Mouse (Mus musculus): Measurements from ENCODE around the gene Snx30. TPM values are rescaled to one million over a fixed set of nuclear protein-coding genes. Genes with fewer than 3 reads are reported as not detected.

Gene Snx30
- total and polyA plus RNA-seq, 3 experiments, result 4.2 to 8.6 TPM; not detected in 1

DNA sequence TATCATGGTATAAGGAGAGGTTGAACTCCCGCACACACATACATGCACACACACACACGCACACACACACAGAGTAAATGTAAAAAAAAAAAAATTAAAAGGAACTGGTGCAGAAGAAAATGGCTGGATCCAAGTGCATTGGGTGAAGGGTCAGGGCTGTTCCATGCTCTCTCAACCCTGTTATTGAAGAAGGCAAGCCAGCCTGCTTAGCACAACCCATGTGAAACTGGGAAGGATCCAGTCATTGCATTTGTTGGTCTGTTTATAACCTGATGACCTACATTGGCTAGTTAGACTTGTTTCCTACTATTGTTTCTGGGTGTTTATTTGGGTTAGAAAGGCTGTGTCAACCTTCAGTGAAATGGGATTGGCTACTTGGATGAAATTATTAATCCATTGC is 103.1 kb downstream of the Snx30 start:
- Histone ChIP-seq H3K27me3 (ENCODE audit: control insufficient read depth in 1 of 2, insufficient read depth in 2 of 2, low read length in 2 of 2) (peaks cover 0 to 2% of the 10 kb centered on the region in 2 experiments; a peak in 3 of 4 replicates), H3K4me3 (ENCODE audit: control insufficient read depth in 1 of 2, insufficient read depth in 1 of 2, low read depth in 2 of 2, low read length in 2 of 2) (no peak overlapping the region), H3K79me2 (ENCODE audit: control insufficient read depth, insufficient read depth, low read length, poor library complexity) (no peaks in the 10 kb centered on the region), H3K27ac (ENCODE audit: control insufficient read depth, low read depth, low read length) (no peak overlapping the region), H3K36me3 (ENCODE audit: control insufficient read depth in 1 of 2, insufficient read depth in 2 of 2, low read length in 2 of 2) (no peaks in the 10 kb centered on the region), H3K9ac (ENCODE audit: control insufficient read depth, low read depth, low read length, poor library complexity, severe bottlenecking) (no peak overlapping the region), H3K4me1 (ENCODE audit: control insufficient read depth in 1 of 2, insufficient read depth in 2 of 2, low read length in 2 of 2) (no peaks in the 10 kb centered on the region), H3K9me3 (replicated peaks; ENCODE audit: insufficient read depth, low read length) (no peaks in the 10 kb centered on the region)
- TF ChIP-seq HCFC1 (IDR thresholded peaks at IDR 0.05; ENCODE audit: low read depth, low read length), result no peak
- TF ChIP-seq UBTF (IDR thresholded peaks at IDR 0.05; ENCODE audit: borderline replicate concordance, insufficient read depth, low read depth, low read length), result no peak
- no peak for TF ChIP-seq MEF2A (IDR thresholded peaks at IDR 0.05; ENCODE audit: extremely low read depth, insufficient replicate concordance, low read depth, low read length, poor library complexity, severe bottlenecking)
- no peak for TF ChIP-seq ETS1 (IDR thresholded peaks at IDR 0.05; ENCODE audit: low read depth, low read length)
- TF ChIP-seq ZMIZ1 (IDR thresholded peaks at IDR 0.05; ENCODE audit: low read depth, low read length), result no peak
- no peak for TF ChIP-seq KAT2A (conservative IDR thresholded peaks at IDR 0.05; ENCODE audit: low read depth, low read length)
- TF ChIP-seq MAZ (IDR thresholded peaks at IDR 0.05; ENCODE audit: low read depth, low read length), result no peak
- no peak for TF ChIP-seq NELFE (IDR thresholded peaks at IDR 0.05; ENCODE audit: low read depth, low read length)
- no peak for TF ChIP-seq CHD1 (IDR thresholded peaks at IDR 0.05; ENCODE audit: low read depth, low read length)
- no peak for TF ChIP-seq MYC (IDR thresholded peaks at IDR 0.05; ENCODE audit: low read depth, low read length)
- TF ChIP-seq MAX (IDR thresholded peaks at IDR 0.05; ENCODE audit: low read length), result no peak
- no peak for TF ChIP-seq USF1 (IDR thresholded peaks at IDR 0.05; ENCODE audit: low read depth, low read length)
- no peak for TF ChIP-seq CHD2 (IDR thresholded peaks at IDR 0.05; ENCODE audit: low read length)
- TF ChIP-seq EP300 (IDR thresholded peaks at IDR 0.05; ENCODE audit: low read depth in 1 of 2, low read length in 2 of 2), result no peak
- no peak for TF ChIP-seq RAD21 (IDR thresholded peaks at IDR 0.05; ENCODE audit: low read depth, low read length)
- no peak for TF ChIP-seq GABPA (IDR thresholded peaks at IDR 0.05; ENCODE audit: low read depth, low read length)
- no peak for TF ChIP-seq SIN3A (IDR thresholded peaks at IDR 0.05; ENCODE audit: low read length)
- no peak for TF ChIP-seq POLR2A (IDR thresholded peaks at IDR 0.05; ENCODE audit: control insufficient read depth in 1 of 2, insufficient read depth in 1 of 2, low read depth in 1 of 2, low read length in 2 of 2, poor library complexity in 1 of 2)
- no peak for DNase-seq (ENCODE audit: low read depth, low spot score)

DNA sequence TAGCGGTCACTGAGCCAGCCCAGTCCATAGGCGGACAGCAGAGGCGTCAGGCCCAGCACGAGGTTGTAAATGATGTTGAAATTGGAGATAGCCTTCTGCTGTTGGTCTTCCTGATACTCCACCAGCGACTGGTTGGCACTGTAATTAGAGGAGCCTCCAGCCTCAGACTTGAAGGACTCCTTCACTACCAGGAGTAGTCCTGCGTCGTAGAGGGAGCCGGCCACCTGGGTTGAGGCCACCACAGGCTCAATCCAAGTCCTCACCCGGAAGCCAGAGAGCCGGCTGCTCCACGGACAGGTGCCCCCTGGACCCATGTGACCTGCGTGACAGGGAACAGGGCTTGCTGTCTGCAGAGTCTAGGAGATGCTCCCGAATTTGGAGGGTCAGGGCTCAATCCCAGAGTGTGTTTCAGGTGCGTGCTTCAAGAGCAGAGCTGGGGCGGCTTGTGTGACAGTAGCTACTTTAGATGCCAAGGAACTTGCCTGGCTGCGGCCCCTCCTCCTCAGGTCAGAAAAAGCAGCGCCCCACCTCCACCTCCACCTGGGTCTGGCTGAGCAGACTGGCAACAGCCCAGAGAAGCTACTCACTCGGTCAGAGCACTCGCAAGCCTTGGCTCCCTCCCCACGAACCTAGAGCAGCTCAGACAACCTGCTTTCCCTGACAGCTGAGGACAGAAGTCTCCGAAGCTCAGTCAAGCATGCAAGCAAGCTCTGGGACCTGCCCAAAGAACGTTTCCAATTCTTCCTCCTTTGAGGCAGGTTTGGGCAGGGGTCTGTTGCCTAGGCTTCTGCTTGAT is 109.2 kb downstream of the Snx30 start, which contains the start of gene Slc46a2:
TSS of gene Slc46a2 (minus strand) at position 449 of the 796 bp plus-strand sequence.
- no peaks in the 10 kb centered on the region for H3K9me3 ChIP-seq (replicated peaks; ENCODE audit: insufficient read depth, low read length)
- no peaks in the 10 kb centered on the region for H3K36me3 ChIP-seq (ENCODE audit: control insufficient read depth in 1 of 2, insufficient read depth in 2 of 2, low read length in 2 of 2)
- H3K4me3 ChIP-seq (ENCODE audit: control insufficient read depth in 1 of 2, insufficient read depth in 1 of 2, low read depth in 2 of 2, low read length in 2 of 2), result no peak within 1 kb of the TSS
- no peak within 1 kb of the TSS for H3K9ac ChIP-seq (ENCODE audit: control insufficient read depth, low read depth, low read length, poor library complexity, severe bottlenecking)
- H3K79me2 ChIP-seq (ENCODE audit: control insufficient read depth, insufficient read depth, low read length, poor library complexity), result no peaks in the 10 kb centered on the region
- H3K4me1 ChIP-seq (ENCODE audit: control insufficient read depth in 1 of 2, insufficient read depth in 2 of 2, low read length in 2 of 2), result no peaks in the 10 kb centered on the region
- DNase-seq (ENCODE audit: low read depth, low spot score), result no peak
- no peak within 1 kb of the TSS for H3K27ac ChIP-seq (ENCODE audit: control insufficient read depth, low read depth, low read length)
- H3K27me3 ChIP-seq (ENCODE audit: control insufficient read depth in 1 of 2, insufficient read depth in 2 of 2, low read length in 2 of 2), result peaks cover 0 to 4% of the 10 kb centered on the region in 2 experiments; a peak in 3 of 4 replicates
- no peak for TF ChIP-seq MYB (IDR thresholded peaks at IDR 0.05; ENCODE audit: low read depth, low read length)

Data from MEL (cell line).